Mouse (Mus musculus): ENCODE measurements around the gene Ms4a4a.

The Ms4a4a gene

GRCm38 (mm10) chr19:11435058-11435834 lies 59.9 kb downstream of the Ms4a4a start:
- DNase-seq = no peak
